Mouse (Mus musculus) liver, embryonic 14.5 days (tissue): ENCODE results near the gene Fgf14.

Source experiments
- CTCF ChIP-seq: IDR thresholded peaks from 2 replicates; pipeline ENCODE4 v1.5.1; 2016; ENCODE audit warnings: antibody characterized with exemption, low read depth, control low read depth
- EP300 ChIP-seq: IDR thresholded peaks from 2 replicates; pipeline ENCODE4 v1.6.1; 2016; ENCODE audit warnings: antibody characterized with exemption, low read depth

- no peak for TF ChIP-seq CTCF
- TF ChIP-seq EP300 = no peak
Observed at GRCm38 (mm10) chr14:124444831-124445230, 232.1 kb downstream of the Fgf14 start.
